Mouse (Mus musculus) ES-Bruce4 (cell line): ENCODE measurements around the gene Slc43a1.
A peak's percentile ranks its signal among the peaks of the same experiment; 100 is the strongest.

Source experiments
- CTCF ChIP-seq: IDR thresholded peaks from one replicate; pipeline ENCODE4 v1.8.1; 2011; ENCODE audit warnings: low read depth, low read length
- POLR2A ChIP-seq: IDR thresholded peaks from one replicate; pipeline ENCODE4 v1.8.1; 2011; ENCODE audit warnings: low read length; ENCODE audit not compliant: insufficient read depth

GRCm38 (mm10) chr2:84888657-84889315 is 50.1 kb downstream of the Slc43a1 start:
- TF ChIP-seq CTCF = peak; percentile 64
- no peak for TF ChIP-seq POLR2A
